Mouse (Mus musculus) urinary bladder, adult 2 months (tissue): Measurements from ENCODE around the gene Isy1. TPM values are rescaled to one million over a fixed set of nuclear protein-coding genes. Genes with fewer than 3 reads are reported as not detected.

Experiments used
- DNase-seq: peaks from one replicate; pipeline ENCODE4 v3.0.0; 2022; ENCODE audit warnings: low spot score
- polyA plus RNA-seq: library from polyadenylated mRNA; depleted of rRNA; stranded (reverse); fragments of >200 nt; gene quantifications from 2 replicates; pipeline ENCODE4 v1.2.3, GENCODE M21; 2012

The Isy1 gene
- polyA plus RNA-seq, 1 experiment: 28.8 TPM

GRCm38 (mm10) chr6:87850155-87850899 is 11.7 kb upstream of the Isy1 start:
- DNase-seq: peak; percentile 70

- DNase-seq: no peak
Observed at GRCm38 (mm10) chr6:87849780-87850154, 11.2 kb upstream of the Isy1 start.

DNA sequence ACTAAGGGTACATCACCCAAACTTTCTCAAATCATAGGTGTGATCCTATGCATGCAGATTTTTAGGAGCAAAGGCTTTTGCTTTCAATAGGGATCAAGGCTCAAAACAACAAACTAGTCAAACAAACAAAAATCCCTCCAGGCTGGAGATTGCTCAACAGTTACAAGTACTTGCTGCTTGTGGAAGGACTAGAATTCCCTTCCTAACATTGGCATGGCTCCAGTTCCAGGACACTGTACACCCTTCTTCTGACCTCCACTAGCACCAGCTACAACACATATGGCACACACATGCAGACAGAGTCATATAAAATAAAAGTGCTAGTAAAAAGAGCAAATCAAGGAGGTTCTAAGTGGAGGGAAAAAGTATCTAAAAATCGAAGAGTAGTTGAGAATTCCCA is 8.2 kb upstream of the Isy1 start:
- no peak for DNase-seq

DNA sequence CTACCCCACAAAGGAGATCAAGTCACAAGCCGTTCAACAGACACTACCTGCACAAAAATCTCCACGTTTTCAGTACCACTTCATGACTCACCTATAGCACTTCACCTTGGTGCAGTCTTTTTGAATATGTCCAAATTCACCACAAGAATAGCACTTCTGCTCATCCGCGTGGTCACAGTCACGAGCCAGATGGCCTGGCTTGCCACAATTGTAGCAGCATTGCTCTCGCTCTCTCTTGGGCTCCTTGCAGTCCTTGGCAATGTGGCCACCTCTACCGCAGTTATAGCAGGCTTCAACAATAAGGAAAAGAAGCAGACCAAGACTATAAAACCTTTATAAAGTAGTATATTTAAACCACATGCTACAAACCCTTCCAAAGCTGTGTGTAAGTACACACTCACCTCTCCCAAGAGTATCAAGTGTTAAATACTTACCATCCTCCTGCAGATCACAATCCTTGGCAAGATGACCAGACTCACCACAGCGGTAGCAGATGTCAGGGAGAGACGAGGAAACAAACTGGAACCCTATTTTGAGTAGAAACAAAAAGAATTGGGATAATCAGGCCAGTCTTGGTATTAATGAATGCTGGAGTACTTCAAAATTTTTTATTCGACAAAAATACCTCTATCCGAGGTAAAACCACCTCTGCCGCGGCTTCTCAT is 6.6 kb upstream of the Isy1 start:
- DNase-seq: no peak

DNA sequence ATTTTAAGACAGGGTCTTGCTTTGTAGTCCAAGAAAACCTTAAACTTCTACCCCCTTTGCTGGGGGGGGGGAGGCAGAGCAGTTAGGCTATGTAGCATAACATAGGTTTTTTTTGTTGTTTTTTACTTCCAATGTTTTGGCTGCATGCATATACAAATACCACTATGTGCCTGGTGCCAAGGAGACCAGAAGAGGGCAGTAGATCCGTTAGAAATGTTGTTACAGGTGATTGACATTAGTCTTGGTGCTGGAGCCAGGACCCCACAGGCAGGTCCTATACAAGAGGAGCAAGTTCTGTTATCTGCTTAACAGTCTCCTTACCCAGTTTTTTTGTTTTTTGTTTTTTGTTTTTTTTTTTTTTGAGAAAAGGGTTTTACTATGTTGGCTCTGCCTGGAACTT is 3.7 kb upstream of the Isy1 start:
- DNase-seq: no peak

GRCm38 (mm10) chr6:87841635-87842034 is 3.0 kb upstream of the Isy1 start:
- DNase-seq: no peak

GRCm38 (mm10) chr6:87839797-87840341 is 1.3 kb upstream of the Isy1 start:
- no peak for DNase-seq

GRCm38 (mm10) chr6:87835695-87836094 is 2.9 kb downstream of the Isy1 start, which contains the start of gene Gm45140:
Gene Gm45140, minus strand, starts transcription at chr6:87835795.
- no peak for DNase-seq

- no peak for DNase-seq
Observed at GRCm38 (mm10) chr6:87820366-87820765, 18.2 kb downstream of the Isy1 start.

- DNase-seq: no peak
Observed at GRCm38 (mm10) chr6:87814486-87814885, 24.1 kb downstream of the Isy1 start.

GRCm38 (mm10) chr6:87812656-87813055 is 25.9 kb downstream of the Isy1 start:
- DNase-seq: no peak

DNA sequence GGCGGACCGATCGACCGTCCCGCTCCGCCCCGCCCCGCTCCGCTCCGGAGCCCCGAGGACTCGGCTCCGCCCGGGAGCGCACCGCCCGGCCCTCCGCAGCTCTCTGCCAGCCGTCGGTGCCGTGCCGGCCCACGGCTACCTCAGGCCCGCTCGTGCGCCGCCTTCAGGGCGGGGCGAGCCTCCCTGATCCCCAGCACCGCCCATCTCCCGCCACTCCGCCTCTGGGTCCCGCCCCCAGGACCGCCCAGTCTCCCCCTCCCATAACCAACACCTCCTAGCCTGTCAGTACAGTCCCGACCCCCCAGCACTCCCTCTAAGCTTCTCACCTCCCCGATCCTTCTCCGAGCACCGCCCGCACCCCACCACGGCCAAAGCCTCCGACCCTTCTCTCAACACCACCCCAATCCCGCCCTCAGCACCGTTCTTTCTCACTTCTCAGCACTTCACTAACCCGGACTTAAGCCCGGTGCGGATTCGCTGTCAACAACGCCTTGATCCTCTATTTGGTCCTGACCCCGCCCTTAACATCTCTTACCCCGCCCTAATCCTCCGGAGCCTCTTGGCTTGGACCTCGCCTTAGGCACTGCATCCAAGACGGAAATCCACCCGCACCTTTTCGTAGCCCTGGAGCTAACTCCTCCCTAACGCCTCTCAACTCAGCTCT is 26.8 kb downstream of the Isy1 start, which contains the start of gene Rab43:
Rab43 (minus strand) TSS at position 490 of the 664 bp plus-strand sequence.
- DNase-seq: peak; percentile 95

- DNase-seq: peak; percentile 49
Observed at GRCm38 (mm10) chr6:87810713-87811669, 27.6 kb downstream of the Isy1 start.

- no peak for DNase-seq
Observed at GRCm38 (mm10) chr6:87810311-87810710, 28.3 kb downstream of the Isy1 start.

- DNase-seq: no peak
Observed at GRCm38 (mm10) chr6:87809651-87810161, 28.9 kb downstream of the Isy1 start.

- DNase-seq: no peak
Observed at GRCm38 (mm10) chr6:87809144-87809543, 29.5 kb downstream of the Isy1 start.

DNA sequence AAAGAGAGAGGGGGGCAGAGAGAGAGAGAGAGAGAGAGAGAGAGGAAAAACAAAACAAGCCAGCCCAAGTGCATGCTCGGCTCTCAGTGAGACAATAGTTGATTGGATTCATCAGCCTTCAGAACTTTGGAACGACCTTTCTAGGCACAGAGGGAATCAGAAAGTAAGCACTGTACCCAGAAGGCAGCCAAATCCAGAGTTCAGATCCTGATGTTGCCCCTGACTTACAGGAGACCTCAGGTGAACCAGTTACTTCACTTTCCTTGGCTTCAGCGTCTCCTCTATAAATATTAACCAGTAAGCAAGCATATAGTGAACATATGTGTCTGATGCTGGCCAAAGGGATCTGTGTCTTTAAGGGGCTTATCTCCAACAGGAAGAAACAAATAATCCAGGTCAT is 30.1 kb downstream of the Isy1 start:
- no peak for DNase-seq

GRCm38 (mm10) chr6:87807735-87808440 is 30.7 kb downstream of the Isy1 start:
- no peak for DNase-seq

- DNase-seq: no peak
Observed at GRCm38 (mm10) chr6:87806857-87807256, 31.7 kb downstream of the Isy1 start.

DNA sequence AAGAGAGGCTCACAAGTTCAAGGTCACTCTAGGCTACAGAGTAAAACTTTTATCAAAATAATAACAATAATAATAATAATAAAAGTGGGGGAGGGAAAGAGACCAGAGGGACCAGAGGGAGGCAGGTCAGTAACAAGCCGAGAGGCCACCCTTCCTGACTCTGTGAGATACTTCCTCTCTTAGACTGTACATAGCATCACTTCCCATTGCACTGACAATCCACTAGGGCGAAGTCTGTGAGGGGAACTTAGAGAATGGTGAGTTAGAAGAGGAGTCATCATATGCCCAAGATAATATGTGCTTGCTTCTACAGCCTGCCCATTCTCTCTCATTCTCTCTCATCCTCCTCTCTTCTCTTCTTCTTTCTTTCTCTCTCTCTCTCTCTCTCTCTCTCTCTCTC is 32.6 kb downstream of the Isy1 start:
- no peak for DNase-seq
